Mouse (Mus musculus): Measurements from ENCODE around the gene Fbxo31. TPM values are rescaled to one million over a fixed set of nuclear protein-coding genes. Genes with fewer than 3 reads are reported as not detected.

The Fbxo31 gene
- polyA plus RNA-seq, 1 experiment from 2014 or later = 9.8 TPM

GRCm38 (mm10) chr8:121550056-121550455 lies 28.6 kb downstream of the Fbxo31 start:
- Histone ChIP-seq H3K4me1 (replicated peaks) (peaks cover 10% of the 10 kb centered on the region), H3K4me3 (no peak overlapping the region), H3K9ac (no peak overlapping the region), H3K27ac (no peak overlapping the region), H3K4me2 (no peak overlapping the region), H3K27me3 (peaks cover 10% of the 10 kb centered on the region), H3K9me3 (replicated peaks) (no peaks in the 10 kb centered on the region), H3K36me3 (peaks cover 21% of the 10 kb centered on the region)
- ATAC-seq (replicated peaks; ENCODE audit: insufficient number of reproducible peaks, insufficient read depth, low FRiP score, low read depth) = no peak
- 70% methylated on average over 6 of the region's 6 CpGs for WGBS

- H3K27me3 ChIP-seq = peaks cover 23% of the 10 kb centered on the region
- no peak overlapping the region for H3K9ac ChIP-seq
- H3K36me3 ChIP-seq = no peaks in the 10 kb centered on the region; the same call in 1 of the 2 replicates
- peaks cover 10% of the 10 kb centered on the region for H3K4me1 ChIP-seq (replicated peaks)
- WGBS = 5% methylated on average over 7 of the region's 7 CpGs
- ATAC-seq (replicated peaks; ENCODE audit: insufficient number of reproducible peaks, insufficient read depth, low FRiP score, low read depth) = no peak; the same call in 1 of the 2 replicates
- H3K9me3 ChIP-seq (replicated peaks) = no peaks in the 10 kb centered on the region
- H3K4me2 ChIP-seq = no peak overlapping the region
- H3K4me3 ChIP-seq = no peak overlapping the region
- no peak overlapping the region for H3K27ac ChIP-seq
Observed at GRCm38 (mm10) chr8:121547132-121547531, 31.5 kb downstream of the Fbxo31 start.

DNA sequence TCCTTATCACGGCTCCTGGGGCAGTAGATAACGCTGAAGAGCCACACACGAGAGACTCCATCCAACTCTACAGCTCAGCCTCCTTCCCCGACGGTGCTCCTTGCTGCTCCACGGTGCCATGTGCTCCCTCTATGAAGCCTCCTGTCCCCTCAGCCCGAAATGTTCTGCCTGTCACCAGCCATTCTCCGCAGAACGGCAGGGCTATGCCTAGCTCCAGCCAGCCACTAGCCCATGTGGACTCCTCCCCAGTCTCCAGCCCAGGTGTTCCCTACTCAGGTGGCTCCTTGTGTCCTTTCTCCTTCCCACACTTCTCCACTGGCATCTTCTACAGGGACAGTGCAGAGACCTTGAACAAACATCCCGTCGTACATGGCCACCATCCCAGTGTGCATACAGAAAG lies 33.7 kb downstream of the Fbxo31 start:
- WGBS = 43% methylated on average over 11 of the region's 11 CpGs
- Histone ChIP-seq H3K27me3 (peaks cover 35% of the 10 kb centered on the region), H3K27ac (no peak overlapping the region), H3K4me2 (no peak overlapping the region), H3K4me1 (replicated peaks) (peaks cover 3% of the 10 kb centered on the region; the same call in 1 of the 2 replicates), H3K4me3 (no peak overlapping the region), H3K9ac (no peak overlapping the region), H3K9me3 (replicated peaks) (no peaks in the 10 kb centered on the region), H3K36me3 (no peaks in the 10 kb centered on the region)
- ATAC-seq (replicated peaks; ENCODE audit: insufficient number of reproducible peaks, insufficient read depth, low FRiP score, low read depth) = no peak

GRCm38 (mm10) chr8:121544276-121544785 lies 34.3 kb downstream of the Fbxo31 start, which contains the start of gene 1700018B08Rik:
1700018B08Rik (minus strand) TSS chr8:121544320.
- H3K4me1 ChIP-seq (replicated peaks) = no peaks in the 10 kb centered on the region
- H3K4me2 ChIP-seq = no peak within 1 kb of the TSS
- H3K9me3 ChIP-seq (replicated peaks) = no peaks in the 10 kb centered on the region
- no peak within 1 kb of the TSS for H3K9ac ChIP-seq
- ATAC-seq (replicated peaks; ENCODE audit: insufficient number of reproducible peaks, insufficient read depth, low FRiP score, low read depth) = no peak
- H3K36me3 ChIP-seq = no peaks in the 10 kb centered on the region
- H3K27ac ChIP-seq = no peak within 1 kb of the TSS
- 77% methylated on average over 12 of the region's 12 CpGs for WGBS
- no peak within 1 kb of the TSS for H3K4me3 ChIP-seq
- peaks cover 40% of the 10 kb centered on the region for H3K27me3 ChIP-seq

DNA sequence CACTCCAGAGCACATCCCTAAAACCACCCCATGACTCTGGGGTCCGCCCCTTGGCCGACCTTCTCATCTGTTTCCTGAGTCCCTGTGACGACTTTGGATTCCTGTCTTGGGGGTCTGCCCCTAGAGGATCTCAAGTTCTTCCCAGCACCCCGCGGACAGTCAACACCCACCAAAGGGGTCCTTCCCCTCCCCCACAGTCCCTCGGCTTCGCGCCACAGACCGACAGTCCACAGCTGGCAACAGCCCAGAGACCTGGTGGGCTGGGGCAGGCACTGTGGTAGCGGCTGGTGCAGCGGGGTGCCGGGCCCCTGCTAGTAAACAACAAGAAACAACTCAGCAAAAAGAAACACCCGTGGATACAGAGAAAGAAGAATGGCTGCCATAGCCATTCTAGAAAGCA lies 35.7 kb downstream of the Fbxo31 start:
- Histone ChIP-seq H3K27me3 (peaks cover 43% of the 10 kb centered on the region), H3K9ac (no peak overlapping the region), H3K4me1 (replicated peaks) (no peaks in the 10 kb centered on the region), H3K9me3 (replicated peaks) (no peaks in the 10 kb centered on the region), H3K4me2 (no peak overlapping the region), H3K27ac (no peak overlapping the region), H3K36me3 (no peaks in the 10 kb centered on the region), H3K4me3 (no peak overlapping the region)
- ATAC-seq (replicated peaks; ENCODE audit: insufficient number of reproducible peaks, insufficient read depth, low FRiP score, low read depth) = no peak
- WGBS = 64% methylated on average over 13 of the region's 13 CpGs

- Histone ChIP-seq H3K4me3 (no peak overlapping the region), H3K4me1 (replicated peaks) (no peaks in the 10 kb centered on the region), H3K9ac (no peak overlapping the region), H3K36me3 (no peaks in the 10 kb centered on the region), H3K27me3 (peaks cover 43% of the 10 kb centered on the region), H3K4me2 (no peak overlapping the region), H3K27ac (no peak overlapping the region), H3K9me3 (replicated peaks) (no peaks in the 10 kb centered on the region)
- ATAC-seq (replicated peaks; ENCODE audit: insufficient number of reproducible peaks, insufficient read depth, low FRiP score, low read depth) = no peak
- WGBS = 63% methylated on average over 19 of the region's 19 CpGs
Observed at GRCm38 (mm10) chr8:121541862-121542261, 36.7 kb downstream of the Fbxo31 start.

DNA sequence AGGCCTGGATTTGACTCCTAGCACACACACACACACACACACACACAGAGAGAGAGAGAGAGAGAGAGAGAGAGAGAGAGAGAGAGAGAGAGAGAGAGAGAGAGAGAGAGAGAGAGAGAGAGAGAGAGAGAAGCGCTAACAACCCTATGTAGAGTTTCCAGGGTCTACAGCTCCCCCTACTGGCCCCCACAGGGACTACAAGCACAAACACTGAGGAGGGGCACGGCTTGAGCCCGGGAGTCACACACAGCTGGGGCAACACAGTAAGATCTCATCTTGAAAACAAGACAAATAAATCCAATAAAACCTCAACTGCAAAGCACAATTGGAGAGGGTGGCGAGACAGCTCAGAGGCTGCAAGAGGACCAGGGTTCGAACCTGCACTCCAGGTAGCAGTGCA lies 46.2 kb downstream of the Fbxo31 start:
- peaks cover 5% of the 10 kb centered on the region; the same call in 1 of the 2 replicates for H3K4me1 ChIP-seq (replicated peaks)
- no peak overlapping the region for H3K4me3 ChIP-seq
- ATAC-seq (replicated peaks; ENCODE audit: insufficient number of reproducible peaks, insufficient read depth, low FRiP score, low read depth) = no peak
- no peak overlapping the region for H3K9ac ChIP-seq
- 52% methylated on average over 5 of the region's 5 CpGs for WGBS
- H3K9me3 ChIP-seq (replicated peaks) = no peaks in the 10 kb centered on the region
- no peak overlapping the region for H3K4me2 ChIP-seq
- peaks cover 6% of the 10 kb centered on the region for H3K27me3 ChIP-seq
- H3K27ac ChIP-seq = no peak overlapping the region
- H3K36me3 ChIP-seq = no peaks in the 10 kb centered on the region

DNA sequence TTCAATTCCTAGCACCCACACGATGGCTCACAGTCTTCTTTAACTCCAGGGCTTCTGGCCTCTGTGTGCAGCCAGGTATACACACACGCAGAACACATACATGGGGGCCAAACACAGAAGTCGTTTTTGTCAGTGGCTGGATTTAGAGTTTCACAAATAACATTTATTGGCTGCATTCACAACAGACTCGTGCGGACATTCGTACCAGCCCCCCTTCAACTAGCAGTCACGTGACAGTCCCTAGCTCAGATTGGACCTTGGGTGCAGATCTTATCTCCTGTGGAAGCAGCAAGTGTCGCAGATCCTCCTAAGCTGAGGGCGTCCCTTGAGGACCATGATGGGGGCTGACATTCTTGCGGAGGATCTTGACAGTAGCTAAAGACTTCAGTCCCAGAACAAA lies 48.0 kb downstream of the Fbxo31 start:
- Histone ChIP-seq H3K9ac (no peak overlapping the region), H3K9me3 (replicated peaks) (no peaks in the 10 kb centered on the region)
- 71% methylated on average over 10 of the region's 10 CpGs for WGBS

GRCm38 (mm10) chr8:121528790-121529189 lies 49.8 kb downstream of the Fbxo31 start:
- Histone ChIP-seq H3K4me2 (no peak overlapping the region), H3K36me3 (no peaks in the 10 kb centered on the region), H3K4me1 (replicated peaks) (peaks cover 11% of the 10 kb centered on the region), H3K27me3 (peaks cover 16% of the 10 kb centered on the region), H3K4me3 (no peak overlapping the region), H3K27ac (no peak overlapping the region), H3K9ac (no peak overlapping the region), H3K9me3 (replicated peaks) (no peaks in the 10 kb centered on the region)
- ATAC-seq (replicated peaks; ENCODE audit: insufficient number of reproducible peaks, insufficient read depth, low FRiP score, low read depth) = no peak
- 71% methylated on average over 15 of the region's 15 CpGs for WGBS

More for the DNA sequence above, 48.0 kb downstream of the Fbxo31 start:
- Histone ChIP-seq H3K27me3 (peaks cover 10% of the 10 kb centered on the region), H3K4me2 (no peak overlapping the region), H3K4me1 (replicated peaks) (peaks cover 11% of the 10 kb centered on the region), H3K36me3 (no peaks in the 10 kb centered on the region), H3K27ac (no peak overlapping the region), H3K4me3 (no peak overlapping the region)
- ATAC-seq (replicated peaks; ENCODE audit: insufficient number of reproducible peaks, insufficient read depth, low FRiP score, low read depth) = no peak

DNA sequence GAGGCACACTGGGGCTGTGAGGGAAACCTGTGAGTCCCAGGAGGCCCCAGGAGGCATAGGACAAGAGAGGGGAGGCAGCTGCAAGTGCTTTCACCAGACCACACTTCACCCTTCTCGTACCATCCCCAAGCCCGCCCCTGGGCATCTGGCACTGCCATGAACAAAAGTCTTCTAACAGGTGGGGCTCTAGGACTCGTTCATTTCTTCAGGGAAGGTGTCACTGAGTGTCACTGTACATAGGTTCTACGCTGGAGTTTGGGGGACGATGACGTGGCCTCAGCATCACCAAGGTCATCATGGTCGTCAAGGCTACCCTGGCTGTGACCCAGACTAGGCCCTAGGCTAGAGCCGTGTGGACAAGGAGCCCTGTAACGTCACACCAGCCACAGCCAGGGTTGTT lies 50.9 kb downstream of the Fbxo31 start:
- H3K36me3 ChIP-seq = no peaks in the 10 kb centered on the region
- peaks cover 16% of the 10 kb centered on the region for H3K27me3 ChIP-seq
- no peak overlapping the region for H3K4me2 ChIP-seq
- WGBS = 84% methylated on average over 9 of the region's 9 CpGs
- H3K27ac ChIP-seq = no peak overlapping the region
- no peak overlapping the region for H3K4me3 ChIP-seq
- no peaks in the 10 kb centered on the region for H3K9me3 ChIP-seq (replicated peaks)
- no peak overlapping the region for H3K9ac ChIP-seq
- ATAC-seq (replicated peaks; ENCODE audit: insufficient number of reproducible peaks, insufficient read depth, low FRiP score, low read depth) = no peak
- H3K4me1 ChIP-seq (replicated peaks) = peaks cover 11% of the 10 kb centered on the region

GRCm38 (mm10) chr8:121526811-121527550 lies 51.6 kb downstream of the Fbxo31 start:
- Histone ChIP-seq H3K27me3 (peaks cover 16% of the 10 kb centered on the region), H3K4me3 (no peak overlapping the region), H3K27ac (peak overlapping the region; percentile 25; the same call in 1 of the 2 replicates), H3K9me3 (replicated peaks) (no peaks in the 10 kb centered on the region), H3K4me1 (replicated peaks) (peaks cover 11% of the 10 kb centered on the region), H3K9ac (no peak overlapping the region), H3K4me2 (no peak overlapping the region), H3K36me3 (no peaks in the 10 kb centered on the region)
- ATAC-seq (replicated peaks; ENCODE audit: insufficient number of reproducible peaks, insufficient read depth, low FRiP score, low read depth) = no peak; the same call in 1 of the 2 replicates
- WGBS = 40% methylated on average over 6 of the region's 6 CpGs

Data from heart, embryonic 15.5 days (tissue).